Mouse (Mus musculus) left cerebral cortex, adult 9 months (tissue): ENCODE measurements around the gene Cmtm4.

ENCODE experiments used
- DNase-seq, 2 experiments: peaks; one replicate each; pipeline ENCODE4 v3.0.0; 2022; ENCODE audit warnings: low spot score in 2 of 2

Gene Cmtm4

DNA sequence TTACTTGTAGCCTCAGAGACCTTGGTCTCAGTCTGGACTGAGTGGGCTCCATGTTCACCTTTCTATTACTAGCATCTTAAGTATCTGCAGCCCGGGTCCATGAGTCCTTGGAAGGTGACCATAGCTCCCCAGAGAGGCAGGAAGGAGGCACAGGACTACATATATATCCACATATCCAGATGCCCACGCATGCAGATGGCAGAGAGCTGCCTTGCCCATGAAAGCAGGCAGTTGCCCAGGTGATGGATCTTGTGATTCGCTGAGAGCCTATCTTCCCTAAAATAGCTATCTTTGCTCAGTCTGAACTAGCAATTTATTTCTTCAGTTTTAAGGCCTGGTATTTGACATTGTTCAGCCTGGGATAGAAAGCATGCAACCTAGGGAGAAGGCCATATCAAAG is 15.9 kb upstream of the Cmtm4 start:
- peak; percentile 71 to 87 for DNase-seq

DNA sequence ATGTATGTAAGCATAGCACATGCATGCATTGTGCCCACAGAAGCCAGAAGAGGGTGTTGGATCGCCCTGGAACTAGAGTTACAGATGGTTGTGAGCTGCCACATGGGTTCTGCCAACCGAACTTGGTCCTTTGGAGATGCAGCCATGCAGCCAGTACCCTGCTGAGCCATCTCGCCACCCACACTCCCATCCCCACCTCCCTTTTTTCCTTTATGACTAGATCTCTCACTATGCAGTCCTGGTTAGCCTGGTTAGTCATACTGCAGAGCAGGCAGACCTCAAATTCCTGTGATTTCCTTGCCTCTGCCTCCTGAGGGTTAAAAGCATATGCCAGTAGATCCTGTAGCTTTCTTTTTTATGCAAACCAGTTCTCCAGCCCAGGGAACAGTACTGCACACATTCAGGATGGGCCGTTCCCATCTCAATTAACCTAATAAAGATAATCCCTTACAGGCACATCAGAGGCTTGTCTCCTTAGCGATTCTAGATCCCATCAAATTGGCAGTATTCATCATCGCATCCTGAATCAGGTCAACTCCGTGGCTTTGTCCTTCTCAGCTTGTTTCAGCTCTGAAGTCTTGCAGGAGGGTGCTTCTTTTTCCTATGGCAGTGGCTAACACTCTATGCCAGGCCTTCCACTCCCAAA is 15.1 kb upstream of the Cmtm4 start:
- DNase-seq: peak in 1 of 2 experiments; percentile 72

DNA sequence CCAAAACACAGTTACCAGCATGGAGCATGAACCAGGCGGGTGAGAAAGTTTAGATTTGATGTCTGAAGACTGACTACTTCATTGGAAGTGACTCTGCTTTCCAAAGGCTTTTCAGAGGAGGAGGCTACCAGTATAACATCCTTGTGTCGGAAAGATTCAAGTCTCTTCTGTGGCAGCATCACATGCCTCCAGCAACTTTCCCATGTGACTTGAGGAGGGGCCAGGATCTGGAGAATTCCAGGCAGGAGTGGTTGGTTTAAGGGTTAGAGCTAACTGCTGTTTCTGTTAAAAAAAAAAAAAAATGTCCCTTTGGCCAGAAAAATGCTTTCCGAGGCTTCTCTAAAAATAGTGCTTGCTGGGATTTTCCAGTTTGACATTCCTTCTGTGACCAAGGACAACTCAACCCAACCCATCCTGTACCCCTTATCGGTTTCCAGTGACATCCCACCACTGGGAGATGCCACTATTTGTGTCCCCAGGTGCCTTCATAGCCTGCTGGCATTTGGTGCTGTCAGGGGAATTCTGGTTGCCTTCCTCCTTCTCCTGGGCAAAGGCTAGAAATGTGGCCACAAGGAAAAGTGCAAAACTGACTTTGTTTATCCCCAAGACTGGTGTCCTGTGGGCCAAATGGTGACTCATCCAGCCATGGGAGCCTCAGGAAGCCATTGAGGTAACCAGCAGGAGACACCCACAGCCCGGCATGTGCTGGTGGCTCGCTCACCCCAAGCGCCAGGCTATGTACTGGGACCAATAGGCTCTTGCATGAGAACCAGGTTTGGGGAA is 12.9 kb upstream of the Cmtm4 start:
- DNase-seq: no peak

DNA sequence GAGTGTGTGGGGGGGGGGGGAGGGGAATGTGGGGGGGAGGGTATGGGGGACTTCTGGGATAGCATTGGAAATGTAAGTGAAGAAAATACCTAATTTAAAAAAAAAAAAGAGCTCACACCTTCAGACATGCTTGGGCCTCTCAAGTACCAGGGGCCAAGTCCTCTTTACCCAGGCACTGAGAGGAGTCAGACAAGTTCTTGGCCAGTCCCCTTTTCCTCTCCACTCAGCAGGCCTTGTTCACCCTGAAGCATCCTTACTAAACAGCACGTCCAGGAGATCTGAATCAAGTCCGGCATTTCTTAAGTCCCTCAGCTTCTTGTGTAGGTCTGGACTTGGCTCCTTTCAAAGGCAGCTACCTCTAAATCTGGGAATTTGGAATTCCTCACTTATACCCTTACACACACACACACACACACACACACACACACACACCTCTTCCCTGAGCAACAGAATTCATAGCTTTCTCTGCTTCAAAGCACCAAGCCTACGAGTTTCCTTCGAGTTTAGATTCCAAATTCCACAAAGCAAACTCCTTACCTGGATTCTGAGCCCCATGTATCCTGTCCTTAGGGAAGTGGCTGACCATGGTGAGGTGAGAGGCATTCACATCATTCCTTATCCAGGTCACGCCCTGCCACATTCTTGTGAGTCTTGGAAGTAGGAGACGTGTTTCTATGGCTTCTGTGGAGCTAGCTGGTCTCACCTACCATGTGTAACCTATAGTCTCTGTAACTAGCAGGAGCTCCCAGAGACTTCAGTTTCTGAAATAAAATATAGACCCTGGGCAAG is 10.9 kb upstream of the Cmtm4 start:
- DNase-seq: no peak

DNA sequence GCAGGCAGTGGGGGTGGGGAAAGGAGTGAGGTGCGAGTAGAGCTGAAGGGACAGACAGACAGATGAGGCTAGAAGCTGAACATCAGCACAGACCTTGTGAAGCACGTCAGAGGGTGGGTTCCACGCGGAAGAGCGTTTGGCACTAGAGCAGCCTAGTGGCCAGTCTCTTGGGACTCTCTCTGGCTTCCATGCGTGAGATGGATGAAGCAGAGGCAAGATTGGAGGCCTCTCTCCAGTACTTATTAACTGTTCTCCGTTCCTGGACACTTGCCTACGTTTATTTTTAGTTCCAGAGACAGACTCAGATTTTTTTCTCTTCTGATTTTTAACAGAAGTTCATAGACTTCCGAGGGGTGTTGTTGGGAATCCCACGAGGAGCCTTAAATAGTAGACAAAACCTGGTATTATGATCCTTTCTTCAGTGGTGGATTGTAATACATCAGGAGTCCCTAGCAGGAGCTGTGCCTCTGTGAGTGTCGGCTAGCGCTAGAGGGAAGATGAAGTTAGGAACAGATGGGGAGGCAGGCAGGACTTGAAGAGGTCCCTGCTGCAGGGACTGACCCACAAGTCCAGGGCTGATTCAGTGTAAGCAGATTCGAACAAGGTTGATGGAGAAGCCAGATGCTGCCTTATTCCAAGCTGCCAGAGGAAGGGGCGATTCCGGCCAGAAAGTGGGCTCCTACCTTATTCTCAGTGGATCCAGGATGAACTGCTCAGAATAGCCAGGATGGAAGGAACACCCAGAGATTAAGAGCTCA is 10.0 kb upstream of the Cmtm4 start:
- DNase-seq: no peak

DNA sequence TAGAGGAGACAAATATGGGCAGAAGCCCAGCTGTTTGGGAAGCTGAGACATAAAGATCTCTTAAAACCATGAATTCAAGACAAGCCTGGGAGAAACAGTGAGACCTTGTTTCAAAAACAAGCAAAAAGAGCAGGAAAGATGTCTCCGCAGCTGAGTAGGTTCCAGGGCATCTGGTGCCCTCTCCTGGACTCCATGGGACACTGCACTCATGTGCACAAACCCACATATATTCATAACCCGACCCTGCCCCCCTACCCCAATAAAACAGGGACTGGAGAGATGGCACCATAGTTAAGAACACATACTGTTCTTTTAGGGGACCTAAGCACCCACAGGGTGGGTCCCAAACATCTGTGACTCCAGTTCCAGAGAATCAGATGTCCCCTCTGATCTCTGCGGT is 8.0 kb upstream of the Cmtm4 start:
- DNase-seq: no peak

DNA sequence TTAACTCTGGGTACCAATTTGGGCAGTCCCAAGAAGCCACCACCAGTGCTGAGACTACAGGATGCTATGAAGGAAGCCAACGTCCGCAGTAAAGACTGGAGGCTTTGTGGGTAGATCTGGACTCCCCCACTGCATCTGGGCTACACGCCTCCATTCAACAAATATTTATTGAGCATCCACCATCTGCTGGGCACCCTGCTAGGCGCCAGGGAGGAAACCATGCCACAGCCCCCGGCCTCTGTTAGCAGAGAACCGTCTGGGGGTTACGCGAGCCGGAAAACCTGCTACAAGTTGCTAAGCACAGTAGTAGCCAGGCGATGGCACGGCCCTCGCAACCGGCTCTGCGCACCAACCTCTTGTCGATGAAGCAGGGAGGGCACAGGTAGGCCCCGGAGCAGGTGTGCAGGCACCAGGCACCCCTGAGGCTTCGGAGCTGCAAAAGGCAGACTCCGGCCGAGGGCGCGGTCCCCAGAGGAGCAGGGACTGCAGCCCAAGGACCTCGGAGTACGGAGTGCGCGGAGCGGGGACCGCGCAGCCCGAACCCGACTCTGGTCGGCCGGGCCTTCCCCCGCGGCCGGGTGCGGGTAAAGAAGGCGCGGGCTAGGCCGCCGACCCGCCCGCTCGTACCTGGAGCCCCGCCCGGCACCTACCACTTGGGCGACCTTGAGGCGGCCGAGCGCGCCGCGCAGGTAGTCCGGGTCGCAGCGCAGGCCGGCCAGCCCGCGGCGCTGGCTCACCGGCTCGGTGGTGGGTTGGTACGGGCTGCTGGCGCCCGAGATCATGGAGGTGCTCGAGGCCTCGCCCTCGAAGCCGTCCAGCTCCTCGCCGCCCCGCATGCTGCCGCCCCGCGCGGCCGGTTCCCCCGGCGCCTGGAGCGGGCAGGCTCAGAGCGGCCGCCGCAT is 555 bp downstream of the Cmtm4 start:
- peak in 1 of 2 experiments; percentile 51 for DNase-seq

DNA sequence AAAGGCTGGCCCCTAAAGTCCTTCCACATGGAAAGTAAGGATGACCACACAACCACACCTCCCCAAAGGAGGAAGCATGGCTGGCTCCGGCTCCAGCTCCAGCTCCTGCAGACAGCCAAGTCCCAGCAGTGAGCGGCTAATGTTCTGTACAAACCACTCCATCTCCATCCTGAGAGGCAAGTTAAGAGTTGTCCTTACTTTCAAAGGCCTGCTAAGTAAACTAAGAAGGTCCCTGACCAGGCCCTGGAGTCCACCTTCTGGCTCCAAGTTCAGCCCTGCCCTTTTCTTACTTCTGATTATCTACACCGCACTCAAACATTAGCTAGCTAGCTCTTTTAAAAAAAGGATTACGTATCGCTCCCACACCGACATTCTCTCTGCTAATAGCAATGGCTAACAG is 1.8 kb downstream of the Cmtm4 start:
- DNase-seq: no peak

DNA sequence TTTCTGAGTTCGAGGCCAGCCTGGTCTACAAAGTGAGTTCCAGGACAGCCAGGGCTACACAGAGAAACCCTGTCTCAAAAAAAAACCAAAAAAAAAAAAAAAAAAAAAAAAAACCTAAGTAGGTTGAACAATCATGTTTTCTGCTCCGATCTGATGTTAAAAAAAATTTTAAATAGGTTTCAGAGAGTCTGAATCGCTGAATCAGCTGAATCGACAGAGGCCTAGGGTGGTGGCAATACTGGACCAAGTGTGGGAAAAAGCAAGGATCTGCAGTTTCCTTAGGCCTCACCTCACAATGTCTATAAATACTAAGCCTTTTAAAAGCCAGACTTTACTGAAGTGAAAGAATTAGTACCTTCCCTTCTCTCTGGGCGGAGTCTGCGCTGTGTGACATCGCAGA is 2.5 kb downstream of the Cmtm4 start:
- DNase-seq: no peak

DNA sequence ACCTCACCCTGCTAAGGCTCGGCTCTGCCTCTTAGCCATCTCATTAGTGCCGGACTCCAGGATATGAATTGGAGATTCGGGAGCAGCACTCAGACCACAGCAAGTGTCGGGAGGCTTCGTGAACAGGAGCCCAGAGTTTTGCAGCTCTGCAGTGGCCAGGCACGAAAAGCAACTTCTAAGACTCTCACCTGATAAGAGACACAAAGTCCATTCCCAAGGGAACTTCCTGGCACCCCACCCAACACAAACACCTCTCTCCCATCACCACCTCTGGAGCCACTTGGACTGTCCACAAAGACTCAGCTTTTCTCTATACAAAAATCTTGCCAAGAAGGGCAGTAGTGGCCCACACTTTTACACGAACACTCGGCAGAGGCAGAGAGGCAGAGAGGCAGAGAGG is 5.4 kb downstream of the Cmtm4 start:
- no peak for DNase-seq

DNA sequence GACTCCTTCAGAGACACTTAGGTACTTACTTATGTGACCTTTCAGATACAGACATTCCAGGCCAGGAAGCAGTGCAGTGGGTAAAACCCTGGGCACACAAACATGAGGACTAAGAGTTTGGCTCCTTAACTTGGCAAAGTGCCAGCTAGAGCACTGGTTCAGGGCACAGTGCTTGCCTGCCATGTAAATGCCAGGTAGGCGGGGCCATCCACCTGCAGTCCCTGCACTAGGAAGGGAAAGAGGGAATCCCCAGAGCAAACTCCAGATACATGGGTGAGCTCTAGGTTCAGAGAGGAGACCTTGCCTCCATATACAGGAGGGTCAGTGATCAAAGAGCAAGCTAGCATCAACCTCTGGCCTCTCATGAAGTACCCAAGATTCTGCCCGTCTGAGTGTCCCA is 7.6 kb downstream of the Cmtm4 start:
- DNase-seq: no peak

DNA sequence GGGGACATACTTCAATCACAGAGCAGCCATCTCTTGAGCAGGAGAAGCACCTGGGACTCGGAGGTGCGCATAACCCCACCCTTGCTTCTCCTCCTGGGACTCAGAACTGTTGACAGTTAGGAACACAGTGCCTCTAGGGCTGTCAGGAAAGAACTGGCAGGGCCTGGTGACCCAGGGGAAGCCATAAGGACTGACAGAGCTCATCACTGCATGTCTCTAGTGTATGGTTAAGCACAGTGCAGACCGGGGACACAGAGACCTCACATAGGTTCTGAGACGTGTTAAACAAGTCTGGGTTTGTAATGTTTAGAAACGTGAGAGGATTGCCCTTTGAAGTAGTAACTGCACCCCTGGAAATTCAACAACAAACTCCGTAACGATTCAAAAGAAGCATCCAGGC is 8.1 kb downstream of the Cmtm4 start:
- no peak for DNase-seq

DNA sequence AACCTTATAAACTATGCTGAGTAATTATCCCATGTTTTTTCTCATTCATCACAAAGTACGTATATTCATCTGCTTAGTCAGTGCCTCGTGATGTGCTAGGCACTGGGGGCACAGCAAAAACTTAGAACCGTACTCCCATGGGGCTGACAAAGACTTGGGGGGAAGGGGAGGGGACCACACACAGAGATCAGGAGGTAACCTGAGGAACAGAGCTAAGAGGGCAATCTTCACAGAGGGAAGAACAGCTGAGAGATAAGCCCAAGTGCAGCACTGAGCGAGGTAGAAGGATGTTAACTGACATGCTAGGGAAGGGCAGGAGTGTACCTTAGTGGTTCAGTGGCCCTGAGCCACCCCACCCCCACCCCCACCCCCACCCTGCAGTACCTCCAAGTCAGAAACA is 8.9 kb downstream of the Cmtm4 start:
- DNase-seq: no peak

DNA sequence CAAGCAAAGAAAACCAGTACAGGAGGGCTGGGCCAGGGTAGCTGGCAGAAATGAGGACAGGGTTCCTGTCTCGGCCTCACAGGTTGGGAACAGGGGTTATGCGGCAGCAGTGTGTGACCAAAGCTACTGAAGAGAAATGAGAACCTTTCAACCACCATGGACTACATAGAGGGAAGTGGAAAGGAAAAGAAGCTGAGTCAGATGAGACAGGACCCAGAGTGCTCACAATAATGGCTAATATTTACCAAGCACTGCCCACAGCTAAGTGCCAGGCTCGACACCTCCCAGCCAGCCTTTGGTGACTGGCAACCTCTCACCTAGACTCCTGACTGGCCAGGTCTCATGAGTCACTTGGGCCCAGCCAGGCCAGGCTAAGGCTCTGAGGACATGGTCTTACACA is 11.6 kb downstream of the Cmtm4 start:
- DNase-seq: no peak

DNA sequence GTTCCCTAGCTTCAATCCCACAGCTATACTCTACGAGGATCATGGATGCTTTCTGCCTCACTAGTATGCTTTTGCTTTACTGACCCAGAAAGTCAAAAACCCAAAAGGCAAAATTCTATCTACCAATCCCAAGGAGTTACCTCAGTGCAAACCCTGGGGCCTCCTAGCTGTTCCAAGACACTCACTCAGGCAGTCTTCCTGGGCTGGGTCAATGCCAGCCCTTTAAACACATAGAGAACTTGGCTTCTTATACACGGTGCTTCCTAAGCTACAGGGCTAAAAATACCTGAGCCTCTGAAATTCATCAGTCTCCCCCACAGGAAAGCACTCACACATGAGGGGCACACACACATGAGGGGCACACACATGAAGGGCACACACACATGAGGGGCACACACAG is 12.3 kb downstream of the Cmtm4 start:
- no peak for DNase-seq

DNA sequence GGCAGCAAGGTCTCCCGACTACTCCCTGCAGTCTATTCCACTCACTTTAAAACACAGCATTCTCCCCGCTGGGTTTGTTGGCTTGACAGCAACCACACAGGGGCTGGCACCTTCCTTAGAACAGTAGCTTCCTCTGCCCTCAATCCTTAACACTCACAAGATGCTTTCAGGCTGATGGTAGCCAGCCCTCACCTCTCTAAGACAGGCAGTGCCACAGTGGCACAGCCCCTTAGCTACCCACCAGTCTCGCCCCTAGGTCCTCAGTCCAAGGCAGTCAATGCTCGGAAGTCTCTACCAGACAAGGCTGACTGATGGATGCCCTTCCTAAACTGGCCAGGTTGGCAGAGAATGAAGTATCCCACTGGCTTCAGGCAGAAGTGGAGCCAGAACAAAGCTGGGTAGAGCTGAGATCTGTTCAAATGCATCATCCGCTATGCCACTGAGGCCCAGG is 14.6 kb downstream of the Cmtm4 start:
- no peak for DNase-seq

DNA sequence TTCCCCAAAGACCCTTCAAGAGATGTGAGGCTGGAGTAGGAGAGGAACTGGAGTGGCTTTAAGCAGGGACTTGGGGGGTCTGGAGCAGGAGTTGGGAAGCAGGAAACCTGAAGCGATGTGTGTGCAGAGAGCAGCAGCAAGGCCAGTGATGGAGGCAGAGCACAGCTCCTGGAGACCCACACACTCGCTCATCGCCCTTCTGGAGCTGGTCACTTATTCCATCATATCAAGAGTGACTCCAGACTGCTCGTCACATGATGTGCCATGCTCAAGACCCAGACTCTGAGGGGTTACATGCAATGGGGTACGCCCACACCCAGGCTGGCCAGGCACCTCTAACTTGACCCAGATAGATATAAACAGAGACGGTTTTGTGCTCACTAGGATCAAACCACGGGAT is 15.3 kb downstream of the Cmtm4 start:
- DNase-seq: no peak

DNA sequence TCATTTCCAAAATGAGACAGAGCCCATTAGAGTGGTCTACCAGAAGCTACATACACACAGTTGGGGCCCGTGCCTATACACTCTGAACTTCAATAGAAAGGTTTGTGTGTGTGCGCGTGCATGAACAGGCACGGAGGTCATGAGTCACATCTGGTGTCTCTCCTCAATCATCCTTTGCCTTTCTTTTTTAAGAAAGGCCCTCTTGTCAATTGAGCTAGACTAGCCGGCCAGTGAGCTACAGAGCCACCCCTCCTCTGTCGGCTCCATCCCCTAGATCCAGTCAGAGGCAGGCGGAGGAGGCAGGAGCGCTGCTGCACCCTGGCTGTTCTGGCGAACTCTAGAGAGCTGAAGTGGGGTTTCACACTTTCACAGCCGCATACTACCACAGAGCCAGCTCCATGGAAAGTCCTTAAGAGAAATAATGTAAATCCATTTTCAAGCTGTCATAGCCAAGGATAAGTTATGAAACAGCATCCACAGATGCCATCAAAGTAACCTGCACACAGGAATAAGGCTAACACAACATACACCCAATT is 16.2 kb downstream of the Cmtm4 start:
- no peak for DNase-seq

DNA sequence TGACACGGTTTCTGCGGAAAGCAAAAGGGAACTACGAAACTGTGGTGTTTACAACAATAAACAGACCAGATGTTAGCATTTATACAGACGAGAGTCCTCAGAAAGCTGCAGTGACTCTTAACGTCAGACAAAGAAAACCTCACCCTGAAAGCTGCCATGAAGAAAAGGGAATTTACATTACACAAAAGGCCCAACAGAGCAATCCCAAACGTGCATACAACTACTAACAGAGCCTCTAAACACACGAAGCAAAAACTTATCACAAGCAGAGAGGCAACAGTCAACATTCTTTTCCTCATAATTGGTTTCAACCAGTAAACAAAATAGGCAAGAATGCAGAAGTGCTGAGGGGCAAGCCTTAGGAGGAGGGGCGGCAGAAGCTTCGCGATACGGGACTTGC is 18.9 kb downstream of the Cmtm4 start:
- no peak for DNase-seq

DNA sequence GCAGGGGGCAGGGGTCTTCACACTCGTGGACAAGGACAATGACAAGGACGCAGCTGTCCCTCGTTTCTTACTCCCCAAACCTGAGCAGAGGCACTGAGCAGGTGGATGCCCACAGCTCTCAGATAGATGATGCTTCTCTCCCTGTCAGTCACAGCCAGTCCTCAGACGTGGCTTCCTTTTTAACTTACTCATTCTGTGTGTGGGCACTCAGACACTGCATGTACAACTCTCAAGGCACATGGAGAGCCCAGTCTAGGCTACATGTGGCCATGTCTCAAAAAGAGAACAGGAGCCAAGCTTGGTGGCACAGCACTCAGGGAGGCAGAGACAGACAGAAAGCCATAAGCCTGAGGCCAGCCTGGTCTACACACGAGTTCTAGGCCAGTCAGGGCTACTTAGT is 19.6 kb downstream of the Cmtm4 start:
- DNase-seq: no peak
